Mouse (Mus musculus) gastrocnemius, postnatal 4 days (tissue): ENCODE results near the gene Prr3. TPM values are rescaled to one million over a fixed set of nuclear protein-coding genes. Genes with fewer than 3 reads are reported as not detected.
"Not testable (repeated sequence)": the region's sequence is repeated elsewhere in the genome, so short reads cannot be mapped to it uniquely, and the experiment has no call there.

Experiments
- DNase-seq, 2 experiments: peaks; one replicate each; pipeline ENCODE4 v3.0.0; 2021 to 2022; ENCODE audit warnings: low spot score in 2 of 2, mixed read lengths in 2 of 2
- long read RNA-seq, 2 experiments: library from polyadenylated mRNA; stranded (forward); transcript quantifications; one replicate each; pipeline ENCODE4 v2.0.0; 2021
- total RNA-seq, 2 experiments: library from RNA; stranded (reverse); gene quantifications; 2 replicates each; pipeline ENCODE4 v1.2.3; 2021

Gene Prr3
- total RNA-seq: 10 to 100 TPM; 13.2 to 15.0 TPM
- long read RNA-seq, experiment 1, partial matches to known transcripts: 2 of 9 reads
- long read RNA-seq, experiment 1, other reads (novel, unspliced or antisense): 3 of 9 reads
- long read RNA-seq, experiment 2, partial matches to known transcripts: 3 of 12 reads
- long read RNA-seq, experiment 2, other reads (novel, unspliced or antisense): 4 of 12 reads

GRCm38 (mm10) chr17:35979401-35980362, at the start of gene Prr3, which contains the start of gene Gnl1:
TSS of gene Prr3 (minus strand) at chr17:35980236.
TSS of gene Gnl1 (plus strand) at chr17:35979851.
- DNase-seq: peak; percentile 80 to 92

GRCm38 (mm10) chr17:36028879-36029619, 49.0 kb upstream of the Prr3 start:
- no peak for DNase-seq

- no peak for DNase-seq
Observed at GRCm38 (mm10) chr17:36027663-36028062, 47.6 kb upstream of the Prr3 start.

GRCm38 (mm10) chr17:36025901-36026300, 45.9 kb upstream of the Prr3 start:
- DNase-seq: no peak

- DNase-seq: no peak
Observed at GRCm38 (mm10) chr17:36025197-36025596, 45.2 kb upstream of the Prr3 start.

- no peak for DNase-seq
Observed at GRCm38 (mm10) chr17:36023710-36024654, 43.9 kb upstream of the Prr3 start.

- no peak for DNase-seq
Observed at GRCm38 (mm10) chr17:36022922-36023321, 42.9 kb upstream of the Prr3 start.

- DNase-seq: no peak
Observed at GRCm38 (mm10) chr17:36022098-36022497, 42.1 kb upstream of the Prr3 start.

- DNase-seq: no peak
Observed at GRCm38 (mm10) chr17:36021309-36021708, 41.3 kb upstream of the Prr3 start.

- DNase-seq: peak in 1 of 2 experiments; percentile 54
Observed at GRCm38 (mm10) chr17:36020191-36021073, 40.4 kb upstream of the Prr3 start, which contains the start of gene H2-T24. TSS of gene H2-T24 (minus strand) at chr17:36020560.

GRCm38 (mm10) chr17:36019519-36019918, 39.5 kb upstream of the Prr3 start:
- no peak for DNase-seq

- DNase-seq: no peak
Observed at GRCm38 (mm10) chr17:36018979-36019378, 38.9 kb upstream of the Prr3 start.

- no peak for DNase-seq
Observed at GRCm38 (mm10) chr17:36017046-36017445, 37.0 kb upstream of the Prr3 start.

- DNase-seq: no peak
Observed at GRCm38 (mm10) chr17:36014977-36015376, 34.9 kb upstream of the Prr3 start.

- DNase-seq: not testable (repeated sequence)
Observed at GRCm38 (mm10) chr17:36004409-36004808, 24.4 kb upstream of the Prr3 start.

- no peak for DNase-seq
Observed at GRCm38 (mm10) chr17:36003331-36003730, 23.3 kb upstream of the Prr3 start.

GRCm38 (mm10) chr17:36001966-36002365, 21.9 kb upstream of the Prr3 start:
- no peak for DNase-seq

- no peak for DNase-seq
Observed at GRCm38 (mm10) chr17:36001121-36001897, 21.3 kb upstream of the Prr3 start.

- DNase-seq: no peak
Observed at GRCm38 (mm10) chr17:36000349-36000748, 20.3 kb upstream of the Prr3 start.
